Mouse (Mus musculus) small intestine, adult 2 months (tissue): ENCODE data around the gene Batf. TPM values are rescaled to one million over a fixed set of nuclear protein-coding genes. Genes with fewer than 3 reads are reported as not detected.

Experiments
- H3K27ac ChIP-seq: fragments of 200-500 bp; 2 replicates; pipeline ENCODE4 v1.5.1; 2012; ENCODE audit warnings: low read depth, low read length, control low read depth, inconsistent platforms; ENCODE audit not compliant: insufficient read depth
- H3K27me3 ChIP-seq: fragments of 200-500 bp; 2 replicates; pipeline ENCODE4 v1.6.1; 2012; ENCODE audit warnings: mild to moderate bottlenecking, moderate library complexity, low read length, inconsistent platforms; ENCODE audit not compliant: control insufficient read depth, insufficient read depth
- H3K36me3 ChIP-seq: fragments of 200-500 bp; 2 replicates; pipeline ENCODE4 v1.6.1; 2012; ENCODE audit warnings: mild to moderate bottlenecking, low read length, control low read depth, inconsistent platforms; ENCODE audit not compliant: control insufficient read depth, insufficient read depth
- H3K4me1 ChIP-seq: fragments of 200-500 bp; 2 replicates; pipeline ENCODE4 v1.6.1; 2012; ENCODE audit warnings: low read length, inconsistent platforms, mixed read lengths; ENCODE audit not compliant: control insufficient read depth, insufficient read depth, insufficient read length
- H3K4me3 ChIP-seq: fragments of 200-500 bp; 2 replicates; pipeline ENCODE4 v1.5.1; 2012; ENCODE audit warnings: low read depth, mild to moderate bottlenecking, control low read depth, inconsistent platforms, low read length, moderate library complexity
- CTCF ChIP-seq: fragments of 200-500 bp; IDR thresholded peaks from 2 replicates; pipeline ENCODE4 v1.5.1; 2012; ENCODE audit warnings: low read depth, mild to moderate bottlenecking, control low read depth, inconsistent platforms, low read length, moderate library complexity, mixed read lengths; ENCODE audit not compliant: insufficient replicate concordance, insufficient read length; ENCODE audit errors: extremely low read depth
- POLR2A ChIP-seq: fragments of 200-500 bp; IDR thresholded peaks from 2 replicates; pipeline ENCODE4 v1.6.1; 2012; ENCODE audit warnings: low read depth, mild to moderate bottlenecking, control low read depth, inconsistent platforms, low read length, moderate library complexity
- WGBS: fragments of 180-500 bp; shearing (Covaris S2); methylation state at CpG from one replicate; pipeline ENCODE4 v1.1.7; 2018; 5-methylcytosine and 5-hydroxymethylcytosine counted together
- polyA plus RNA-seq: library from polyadenylated mRNA; depleted of rRNA; stranded (reverse); fragments of >200 nt; gene quantifications from 2 replicates; pipeline ENCODE4 v1.2.3, GENCODE M21; 2012

The Batf gene
- polyA plus RNA-seq, 1 experiment: 7.1 TPM

- Histone ChIP-seq H3K4me3 (no peak overlapping the region), H3K27ac (no peak overlapping the region), H3K27me3 (no peaks in the 10 kb centered on the region), H3K36me3 (no peaks in the 10 kb centered on the region), H3K4me1 (peaks cover 16% of the 10 kb centered on the region; the same call in 1 of the 2 replicates)
- 81% methylated on average over 6 of the region's 6 CpGs for WGBS
- no peak for TF ChIP-seq POLR2A
These were observed 13.8 kb downstream of the Batf start for GRCm38 (mm10) chr12:85700191-85700841.

GRCm38 (mm10) chr12:85700842-85701223 lies 14.4 kb downstream of the Batf start:
- WGBS: 83% methylated on average over 7 of the region's 7 CpGs
- no peaks in the 10 kb centered on the region for H3K27me3 ChIP-seq

GRCm38 (mm10) chr12:85702166-85703055 lies 15.9 kb downstream of the Batf start:
- H3K36me3 ChIP-seq: no peaks in the 10 kb centered on the region
- H3K27me3 ChIP-seq: no peaks in the 10 kb centered on the region
- TF ChIP-seq POLR2A (no peak), CTCF (no peak)
- H3K4me1 ChIP-seq: peaks cover 14% of the 10 kb centered on the region; the same call in 1 of the 2 replicates
- WGBS: 86% methylated on average over 15 of the region's 15 CpGs
- no peak overlapping the region for H3K27ac ChIP-seq
- H3K4me3 ChIP-seq: no peak overlapping the region

More at GRCm38 (mm10) chr12:85700842-85701223, 14.4 kb downstream of the Batf start:
- no peak for TF ChIP-seq POLR2A
- no peak for TF ChIP-seq CTCF
- Histone ChIP-seq H3K4me1 (peaks cover 18% of the 10 kb centered on the region; the same call in 1 of the 2 replicates), H3K27ac (no peak overlapping the region), H3K36me3 (no peaks in the 10 kb centered on the region), H3K4me3 (no peak overlapping the region)

- Histone ChIP-seq H3K4me1 (peaks cover 13% of the 10 kb centered on the region; the same call in 1 of the 2 replicates), H3K27ac (no peak overlapping the region), H3K4me3 (no peak overlapping the region), H3K36me3 (no peaks in the 10 kb centered on the region), H3K27me3 (no peaks in the 10 kb centered on the region)
- TF ChIP-seq POLR2A: no peak
- TF ChIP-seq CTCF: no peak
- 37% methylated on average over 3 of the region's 3 CpGs for WGBS
These were observed 17.0 kb downstream of the Batf start for GRCm38 (mm10) chr12:85703507-85703906.

- 73% methylated on average over 7 of the region's 7 CpGs for WGBS
- peak overlapping the region; percentile 80 for H3K27ac ChIP-seq
- H3K27me3 ChIP-seq: no peaks in the 10 kb centered on the region
These were observed 18.1 kb downstream of the Batf start for GRCm38 (mm10) chr12:85704566-85704965.

GRCm38 (mm10) chr12:85705002-85705830 lies 18.7 kb downstream of the Batf start:
- H3K27ac ChIP-seq: peak overlapping the region; percentile 80
- H3K4me3 ChIP-seq: peak overlapping the region; percentile 62
- TF ChIP-seq POLR2A (peak; percentile 94), CTCF (peak; percentile 27; the same call in 1 of the 2 replicates)
- H3K27me3 ChIP-seq: no peaks in the 10 kb centered on the region
- no peaks in the 10 kb centered on the region for H3K36me3 ChIP-seq
- 5% methylated on average over 20 of the region's 20 CpGs for WGBS
- peaks cover 12% of the 10 kb centered on the region; the same call in 1 of the 2 replicates for H3K4me1 ChIP-seq

More at GRCm38 (mm10) chr12:85704566-85704965, 18.1 kb downstream of the Batf start:
- no peak overlapping the region for H3K4me3 ChIP-seq
- TF ChIP-seq CTCF: no peak
- H3K4me1 ChIP-seq: peaks cover 12% of the 10 kb centered on the region; the same call in 1 of the 2 replicates
- no peaks in the 10 kb centered on the region for H3K36me3 ChIP-seq
